Mouse (Mus musculus) lung, adult 2 months (tissue): ENCODE results near the gene Gm28168. TPM values are rescaled to one million over a fixed set of nuclear protein-coding genes. Genes with fewer than 3 reads are reported as not detected.
"Not testable (repeated sequence)": the region's sequence is repeated elsewhere in the genome, so short reads cannot be mapped to it uniquely, and the experiment has no call there.

Source experiments
- DNase-seq: peaks from one replicate; pipeline ENCODE4 v3.0.0; 2022
- H3K4me1 ChIP-seq: fragments of 200-500 bp; 2 replicates; pipeline ENCODE4 v1.6.1; 2011; ENCODE audit warnings: low read length; ENCODE audit not compliant: control insufficient read depth, insufficient read depth
- H3K4me3 ChIP-seq: fragments of 200-500 bp; replicated peaks from 2 replicates; pipeline ENCODE3; 2011; ENCODE audit warnings: low read depth, mild to moderate bottlenecking, control low read depth, low read length; ENCODE audit errors: extremely low read depth
- CTCF ChIP-seq: fragments of 200-500 bp; IDR thresholded peaks from 2 replicates; pipeline ENCODE4 v1.5.1; 2011; ENCODE audit warnings: mild to moderate bottlenecking, low read length, control low read depth; ENCODE audit not compliant: insufficient read depth
- POLR2A ChIP-seq: fragments of 200-500 bp; IDR thresholded peaks from 2 replicates; pipeline ENCODE4 v1.6.1; 2011; ENCODE audit warnings: low read depth, mild to moderate bottlenecking, control low read depth, low read length, borderline replicate concordance; ENCODE audit errors: extremely low read depth
- WGBS: fragments of 180-500 bp; shearing (Covaris S2); methylation state at CpG from one replicate; pipeline ENCODE4 v1.1.7; 2018; 5-methylcytosine and 5-hydroxymethylcytosine counted together
- polyA plus RNA-seq: library from polyadenylated mRNA; depleted of rRNA; stranded (reverse); fragments of >200 nt; gene quantifications from 2 replicates; pipeline ENCODE4 v1.2.3, GENCODE M21; 2012; rRNA removed

Gene Gm28168
- not detected in 2 replicates for polyA plus RNA-seq

GRCm38 (mm10) chr1:117927715-117928114, at the start of gene Gm28168:
TSS of gene Gm28168 (plus strand) at chr1:117928015.
- not testable (repeated sequence) for H3K4me3 ChIP-seq, H3K4me1 ChIP-seq, DNase-seq
- WGBS = 26% methylated on average over 1 of the region's 1 CpGs

- Histone ChIP-seq H3K4me3 (no peak within 1 kb of the TSS), H3K4me1 (no peaks in the 10 kb centered on the region)
- 70% methylated on average over 4 of the region's 4 CpGs for WGBS
- no peak for TF ChIP-seq POLR2A
- TF ChIP-seq CTCF = no peak
- DNase-seq = no peak
Observed at GRCm38 (mm10) chr1:117965639-117966038, 37.8 kb downstream of the Gm28168 start, which contains the start of gene Gm7145. TSS of gene Gm7145 (plus strand) at chr1:117965939.

Other genes starting within 250 kb of the Gm28168 start
- gene Gm28363, start 230.9 kb upstream of the Gm28168 start, polyA plus RNA-seq = not detected in 2 replicates
- not detected in 2 replicates for gene B020011L13Rik, start 146.9 kb upstream of the Gm28168 start, polyA plus RNA-seq
- not detected in 2 replicates for gene Gm28360, start 97.9 kb upstream of the Gm28168 start, polyA plus RNA-seq
- gene Gm7145, start 37.9 kb downstream of the Gm28168 start, polyA plus RNA-seq = not detected in 2 replicates
- not detected in 2 replicates for gene Gm29106, start 248.5 kb downstream of the Gm28168 start, polyA plus RNA-seq